Mouse (Mus musculus): ENCODE measurements around the gene R3hdm2. TPM values are rescaled to one million over a fixed set of nuclear protein-coding genes. Genes with fewer than 3 reads are reported as not detected.

Gene R3hdm2
- polyA plus RNA-seq, 1 experiment: 118 TPM

GRCm38 (mm10) chr10:127340577-127341359 lies 39.4 kb upstream of the R3hdm2 start:
- Histone ChIP-seq H3K4me3 (ENCODE audit: insufficient read depth, low read length) (peak overlapping the region; percentile 54; the same call in 1 of the 2 replicates), H3K27ac (ENCODE audit: insufficient read depth, low read length) (no peak overlapping the region), H3K4me1 (ENCODE audit: control insufficient read depth, insufficient read depth, low read length) (no peaks in the 10 kb centered on the region)
- TF ChIP-seq CTCF (IDR thresholded peaks at IDR 0.05; ENCODE audit: borderline replicate concordance, insufficient read depth, low read length) (no peak), POLR2A (IDR thresholded peaks at IDR 0.05; ENCODE audit: low read depth, low read length) (no peak)

- Histone ChIP-seq H3K4me1 (ENCODE audit: control insufficient read depth, insufficient read depth, low read length) (no peaks in the 10 kb centered on the region), H3K27ac (ENCODE audit: insufficient read depth, low read length) (no peak overlapping the region), H3K4me3 (ENCODE audit: insufficient read depth, low read length) (peak overlapping the region; percentile 4; the same call in 1 of the 2 replicates)
- TF ChIP-seq CTCF (IDR thresholded peaks at IDR 0.05; ENCODE audit: borderline replicate concordance, insufficient read depth, low read length) (no peak), POLR2A (IDR thresholded peaks at IDR 0.05; ENCODE audit: low read depth, low read length) (no peak)
Observed at GRCm38 (mm10) chr10:127341360-127341690, 38.8 kb upstream of the R3hdm2 start.

- no peak within 1 kb of the TSS for H3K27ac ChIP-seq (ENCODE audit: insufficient read depth, low read length)
- TF ChIP-seq POLR2A (IDR thresholded peaks at IDR 0.05; ENCODE audit: low read depth, low read length) (no peak), CTCF (IDR thresholded peaks at IDR 0.05; ENCODE audit: borderline replicate concordance, insufficient read depth, low read length) (peak; percentile 88)
- H3K4me1 ChIP-seq (ENCODE audit: control insufficient read depth, insufficient read depth, low read length): no peaks in the 10 kb centered on the region
- H3K4me3 ChIP-seq (ENCODE audit: insufficient read depth, low read length): peak within 1 kb of the TSS; percentile 40
Observed at GRCm38 (mm10) chr10:127341891-127342639, 38.1 kb upstream of the R3hdm2 start, which contains the start of gene Gli1. Gene Gli1, minus strand, starts transcription at chr10:127341974.

GRCm38 (mm10) chr10:127343029-127343428 lies 37.1 kb upstream of the R3hdm2 start:
- TF ChIP-seq CTCF (IDR thresholded peaks at IDR 0.05; ENCODE audit: borderline replicate concordance, insufficient read depth, low read length) (no peak), POLR2A (IDR thresholded peaks at IDR 0.05; ENCODE audit: low read depth, low read length) (no peak)

GRCm38 (mm10) chr10:127346173-127346572 lies 34.0 kb upstream of the R3hdm2 start:
- TF ChIP-seq CTCF (IDR thresholded peaks at IDR 0.05; ENCODE audit: borderline replicate concordance, insufficient read depth, low read length): no peak
- TF ChIP-seq POLR2A (IDR thresholded peaks at IDR 0.05; ENCODE audit: low read depth, low read length): no peak
- no peak overlapping the region for H3K27ac ChIP-seq (ENCODE audit: insufficient read depth, low read length)
- no peak overlapping the region for H3K4me3 ChIP-seq (ENCODE audit: insufficient read depth, low read length)
- H3K4me1 ChIP-seq (ENCODE audit: control insufficient read depth, insufficient read depth, low read length): no peaks in the 10 kb centered on the region

More at GRCm38 (mm10) chr10:127343029-127343428, 37.1 kb upstream of the R3hdm2 start:
- H3K4me3 ChIP-seq (ENCODE audit: insufficient read depth, low read length): no peak overlapping the region
- H3K27ac ChIP-seq (ENCODE audit: insufficient read depth, low read length): no peak overlapping the region
- H3K4me1 ChIP-seq (ENCODE audit: control insufficient read depth, insufficient read depth, low read length): no peaks in the 10 kb centered on the region

- no peaks in the 10 kb centered on the region for H3K4me1 ChIP-seq (ENCODE audit: control insufficient read depth, insufficient read depth, low read length)
Observed at GRCm38 (mm10) chr10:127348957-127349356, 31.2 kb upstream of the R3hdm2 start.

GRCm38 (mm10) chr10:127349810-127350209 lies 30.3 kb upstream of the R3hdm2 start:
- TF ChIP-seq POLR2A (IDR thresholded peaks at IDR 0.05; ENCODE audit: low read depth, low read length) (no peak), CTCF (IDR thresholded peaks at IDR 0.05; ENCODE audit: borderline replicate concordance, insufficient read depth, low read length) (no peak)
- Histone ChIP-seq H3K4me1 (ENCODE audit: control insufficient read depth, insufficient read depth, low read length) (no peaks in the 10 kb centered on the region), H3K27ac (ENCODE audit: insufficient read depth, low read length) (no peak overlapping the region), H3K4me3 (ENCODE audit: insufficient read depth, low read length) (no peak overlapping the region)

More at GRCm38 (mm10) chr10:127348957-127349356, 31.2 kb upstream of the R3hdm2 start:
- Histone ChIP-seq H3K4me3 (ENCODE audit: insufficient read depth, low read length) (no peak overlapping the region), H3K27ac (ENCODE audit: insufficient read depth, low read length) (no peak overlapping the region)
- TF ChIP-seq POLR2A (IDR thresholded peaks at IDR 0.05; ENCODE audit: low read depth, low read length) (no peak), CTCF (IDR thresholded peaks at IDR 0.05; ENCODE audit: borderline replicate concordance, insufficient read depth, low read length) (no peak)

- H3K4me1 ChIP-seq (ENCODE audit: control insufficient read depth, insufficient read depth, low read length): no peaks in the 10 kb centered on the region
- no peak overlapping the region for H3K4me3 ChIP-seq (ENCODE audit: insufficient read depth, low read length)
- no peak overlapping the region for H3K27ac ChIP-seq (ENCODE audit: insufficient read depth, low read length)
- TF ChIP-seq CTCF (IDR thresholded peaks at IDR 0.05; ENCODE audit: borderline replicate concordance, insufficient read depth, low read length): peak; percentile 97
- TF ChIP-seq POLR2A (IDR thresholded peaks at IDR 0.05; ENCODE audit: low read depth, low read length): no peak
Observed at GRCm38 (mm10) chr10:127350594-127351284, 29.4 kb upstream of the R3hdm2 start.

- H3K4me1 ChIP-seq (ENCODE audit: control insufficient read depth, insufficient read depth, low read length): no peaks in the 10 kb centered on the region
- TF ChIP-seq POLR2A (IDR thresholded peaks at IDR 0.05; ENCODE audit: low read depth, low read length): no peak
- no peak for TF ChIP-seq CTCF (IDR thresholded peaks at IDR 0.05; ENCODE audit: borderline replicate concordance, insufficient read depth, low read length)
- H3K27ac ChIP-seq (ENCODE audit: insufficient read depth, low read length): no peak overlapping the region
- H3K4me3 ChIP-seq (ENCODE audit: insufficient read depth, low read length): no peak overlapping the region
Observed at GRCm38 (mm10) chr10:127351285-127351595, 28.9 kb upstream of the R3hdm2 start.
